Mouse (Mus musculus) heart, postnatal 0 days (tissue): ENCODE data around the gene Dner.

Experiments
- CTCF ChIP-seq: IDR thresholded peaks from 2 replicates; pipeline ENCODE4 v1.5.1; 2016; ENCODE audit warnings: antibody characterized with exemption, control low read depth, low read depth
- EP300 ChIP-seq: IDR thresholded peaks from 2 replicates; pipeline ENCODE4 v1.6.1; 2016; ENCODE audit warnings: antibody characterized with exemption, low read depth

- TF ChIP-seq CTCF (no peak), EP300 (no peak)
Measured at GRCm38 (mm10) chr1:84361389-84361788, 334.6 kb downstream of the Dner start.
